Mouse (Mus musculus) heart, postnatal 0 days (tissue): ENCODE results near the gene Adgrd1.

Source experiments
- CTCF ChIP-seq: IDR thresholded peaks from 2 replicates; pipeline ENCODE4 v1.5.1; 2016; ENCODE audit warnings: antibody characterized with exemption, control low read depth, low read depth
- EP300 ChIP-seq: IDR thresholded peaks from 2 replicates; pipeline ENCODE4 v1.6.1; 2016; ENCODE audit warnings: antibody characterized with exemption, low read depth

DNA sequence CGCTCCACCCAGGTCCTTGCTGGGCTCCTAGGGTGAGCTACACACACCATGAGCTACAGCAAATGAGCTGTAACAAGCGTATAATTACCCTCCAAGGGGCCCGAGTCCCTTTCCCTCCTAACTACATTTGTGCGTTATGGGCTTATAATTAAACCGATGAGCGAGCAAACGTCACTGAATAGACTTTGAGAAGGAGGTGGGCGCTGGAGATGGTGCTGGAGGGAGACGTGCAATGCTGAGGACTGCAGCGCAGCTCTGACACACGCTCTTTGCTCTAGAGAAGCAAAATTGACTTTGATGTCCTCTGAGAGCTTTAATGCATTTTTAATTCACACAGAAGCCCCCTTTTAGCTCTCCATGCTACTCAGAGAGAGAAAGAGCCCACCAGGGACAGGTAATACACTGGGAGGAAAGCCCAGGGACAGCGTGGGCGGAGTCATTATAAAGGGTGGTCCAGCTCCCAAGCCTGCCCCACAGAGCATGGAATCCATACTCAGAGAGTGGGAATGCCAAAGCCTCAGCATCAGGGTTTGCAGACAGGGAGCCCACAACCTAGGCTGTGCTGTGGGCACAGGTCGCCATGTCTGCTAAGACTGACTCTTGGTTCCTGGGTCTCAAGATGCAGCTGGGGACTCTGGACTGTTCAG is 115.0 kb downstream of the Adgrd1 start:
- TF ChIP-seq CTCF, result no peak
- no peak for TF ChIP-seq EP300
